Comparison of ENCODE assay signal across 13 mouse cellular contexts in genomic region chr7:118937469-118938387, GRCm38 (mm10). TPM values are rescaled to one million over a fixed set of nuclear protein-coding genes. Genes with fewer than 3 reads are reported as not detected.
A peak's percentile ranks its signal among the peaks of the same experiment; 100 is the strongest.
DNase-seq lines count a peak whose midpoint lies in the region; ATAC-seq lines count a peak whose summit lies in the region.
"Had no signal": no experiment of that assay in that cellular context is flagged by ENCODE, and none has a peak within 500 bp of the region (broad histone marks: within the 10 kb centered on the region; RNA-seq: fewer than 3 reads in every experiment).

No protein-coding gene starts in this region.

- H3K4me3 ChIP-seq in liver, embryonic 11.5 days (ENCODE audit: low read depth, low read length) = no peak overlapping the region
- H3K4me3 ChIP-seq: gastrocnemius, adult 2 months; heart, embryonic 15.5 days; limb, embryonic 13.5 days had no signal

- no peak overlapping the region for H3K27ac ChIP-seq in liver, embryonic 11.5 days (ENCODE audit: low read depth, low read length)
- H3K27ac ChIP-seq: gastrocnemius, adult 2 months; heart, embryonic 15.5 days; limb, embryonic 13.5 days had no signal

- WGBS in liver, embryonic 11.5 days = 34% methylated on average over 11 of the region's 11 CpGs

- H3K9ac ChIP-seq in liver, embryonic 11.5 days (ENCODE audit: low read depth, low read length) = no peak overlapping the region
- H3K9ac ChIP-seq: heart, embryonic 15.5 days; limb, embryonic 13.5 days had no signal

- no peaks in the 10 kb centered on the region for H3K36me3 ChIP-seq in liver, embryonic 11.5 days (ENCODE audit: control insufficient read depth, insufficient read depth, low read length)
- H3K36me3 ChIP-seq: heart, embryonic 15.5 days; limb, embryonic 13.5 days had no signal

- no peaks in the 10 kb centered on the region for H3K9me3 ChIP-seq in liver, embryonic 11.5 days (ENCODE audit: control insufficient read depth, low read length)
- H3K9me3 ChIP-seq: heart, embryonic 15.5 days; limb, embryonic 13.5 days had no signal

- DNase-seq in liver, embryonic 11.5 days (ENCODE audit: low spot score) = no peak
- no peak for DNase-seq in liver
- peak; percentile 68 for DNase-seq in lung, postnatal 25 days (ENCODE audit: low spot score)
- peak; percentile 53 for DNase-seq in thymus, postnatal 14 days
- DNase-seq in kidney, adult 9 months = no peak
- DNase-seq in retina, postnatal 1 day = no peak
- no peak for DNase-seq in spleen, postnatal 14 days (ENCODE audit: low spot score in 2 of 2)
- DNase-seq: gastrocnemius, adult 2 months; right cerebral cortex, postnatal 25 days had no signal

- H3K4me2 ChIP-seq in liver, embryonic 11.5 days = no peak overlapping the region
- H3K4me2 ChIP-seq: heart, embryonic 15.5 days; limb, embryonic 13.5 days; midbrain, embryonic 11.5 days had no signal

- no peaks in the 10 kb centered on the region for H3K27me3 ChIP-seq in liver, embryonic 11.5 days (replicated peaks; ENCODE audit: control insufficient read depth, insufficient read depth, low read length)
- H3K27me3 ChIP-seq: heart, embryonic 15.5 days; limb, embryonic 13.5 days had no signal

- ATAC-seq in liver, embryonic 11.5 days (replicated peaks; ENCODE audit: low FRiP score) = peak; percentile 74
- ATAC-seq in granulocyte monocyte progenitor cell, adult 5-6 weeks (replicated peaks; ENCODE audit: poor library complexity, severe bottlenecking) = peak; percentile 47

- H3K4me1 ChIP-seq in liver, embryonic 11.5 days (replicated peaks; ENCODE audit: control insufficient read depth, insufficient read depth, low read length) = no peaks in the 10 kb centered on the region; the same call in 1 of the 2 replicates
- H3K4me1 ChIP-seq: heart, embryonic 15.5 days; limb, embryonic 13.5 days had no signal

RNA-seq across cellular contexts. Expression of gene Gprc5b, which starts 57.3 kb away (rescaled TPM):
- 1.7 and 2.0 TPM in 2 replicates for polyA plus RNA-seq in liver, embryonic 11.5 days (2014; fragmentation: Nextera tagmentation; extraction: Ambion mirVana)
- 0.15 TPM in 1 of 2 replicates, not detected in the other for total RNA-seq in granulocyte monocyte progenitor cell, adult 5-6 weeks (2014; fragmentation: Nextera tagmentation)
- not detected in 2 replicates for total RNA-seq in granulocyte monocyte progenitor cell, adult 5-6 weeks (2017)

Comparison
In these comparisons a context has a peak if more than half of its experiments do, and no peak if none do; other contexts are left out.
1. DNase-seq: peak in lung, postnatal 25 days (single experiment) and thymus, postnatal 14 days (single experiment); none in liver, embryonic 11.5 days (single experiment), liver (single experiment), kidney, adult 9 months (single experiment), retina, postnatal 1 day (single experiment) and spleen, postnatal 14 days (0 of 2).